Mouse (Mus musculus) adrenal gland, postnatal 10 days (tissue): ENCODE measurements around the gene Gm16430. TPM values are rescaled to one million over a fixed set of nuclear protein-coding genes. Genes with fewer than 3 reads are reported as not detected.
"Not testable (repeated sequence)": the region's sequence is repeated elsewhere in the genome, so short reads cannot be mapped to it uniquely, and the experiment has no call there.

Experiments
- DNase-seq: peaks from one replicate; pipeline ENCODE4 v3.0.0; 2021; ENCODE audit warnings: mixed read lengths
- long read RNA-seq, 2 experiments: library from polyadenylated mRNA; stranded (forward); transcript quantifications; one replicate each; pipeline ENCODE4 v2.0.0; 2021
- total RNA-seq, 2 experiments: library from RNA; stranded (reverse); gene quantifications; 2 replicates each; pipeline ENCODE4 v1.2.3; 2021

Gene Gm16430
- total RNA-seq, result not detected
- long read RNA-seq, experiment 1, result 0 reads
- long read RNA-seq, experiment 2, result 0 reads

DNA sequence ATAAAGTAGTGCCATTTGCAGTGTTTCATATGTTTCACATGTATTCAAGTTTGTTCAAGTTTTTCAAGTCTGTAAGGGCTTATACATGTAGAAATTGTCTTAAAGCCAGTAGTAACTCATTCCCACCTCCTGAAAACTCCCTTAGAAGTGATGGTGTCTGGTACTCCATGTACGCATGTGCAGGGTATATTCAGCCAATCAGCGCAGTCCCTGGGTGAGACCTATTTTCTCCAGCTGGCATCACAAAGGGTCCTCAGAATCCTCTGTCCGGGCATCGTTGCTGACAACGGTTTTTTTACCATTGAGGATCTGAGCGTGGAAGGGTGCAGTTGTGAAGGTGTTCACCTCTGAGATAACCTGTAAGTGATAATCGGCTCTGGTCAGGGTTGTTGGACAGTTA is at the start of gene Gm16430:
TSS of gene Gm16430 (plus strand) at position 301 of the 400 bp plus-strand sequence.
- DNase-seq, result not testable (repeated sequence)

Other genes with a start within 250 kb of the Gm16430 start
- not detected for gene Gm16405, start 91.0 kb upstream of the Gm16430 start, total RNA-seq